Mouse (Mus musculus) C2C12 (cell line): ENCODE data around the gene Gstk1. TPM values are rescaled to one million over a fixed set of nuclear protein-coding genes. Genes with fewer than 3 reads are reported as not detected.

Experiments
- H3K27me3 ChIP-seq: one replicate; pipeline ENCODE4 v1.6.1; 2011; ENCODE audit not compliant: control insufficient read depth, insufficient read depth, insufficient read length
- H3K36me3 ChIP-seq: one replicate; pipeline ENCODE4 v1.6.1; 2011; ENCODE audit not compliant: control insufficient read depth, insufficient read depth
- H3K4me3 ChIP-seq: one replicate; pipeline ENCODE4 v1.5.1; 2011; ENCODE audit warnings: mild to moderate bottlenecking, control low read depth; ENCODE audit not compliant: poor library complexity, insufficient read depth, severe bottlenecking
- H3K79me2 ChIP-seq: one replicate; pipeline ENCODE4 v1.6.1; 2011; ENCODE audit not compliant: control insufficient read depth, insufficient read depth
- H3K79me3 ChIP-seq: one replicate; pipeline ENCODE4 v1.6.1; 2011; ENCODE audit warnings: low read depth, control low read depth
- H3ac ChIP-seq: one replicate; pipeline ENCODE3; 2011; ENCODE audit warnings: low read depth; ENCODE audit not compliant: control insufficient read depth, insufficient read length
- CEBPB ChIP-seq: IDR thresholded peaks from one replicate; pipeline ENCODE4 v1.6.1; 2011; ENCODE audit warnings: low read depth, mild to moderate bottlenecking, control low read depth, moderate library complexity
- CTCF ChIP-seq: IDR thresholded peaks from one replicate; pipeline ENCODE4 v1.5.1; 2011; ENCODE audit not compliant: control insufficient read depth, insufficient read depth, insufficient read length
- FOSL1 ChIP-seq: IDR thresholded peaks from one replicate; pipeline ENCODE4 v1.8.0; 2011; ENCODE audit warnings: mild to moderate bottlenecking, low read length; ENCODE audit not compliant: poor library complexity, insufficient read depth, severe bottlenecking
- MAX ChIP-seq: IDR thresholded peaks from one replicate; pipeline ENCODE4 v1.6.1; 2011; ENCODE audit warnings: mild to moderate bottlenecking, control low read depth
- MYOD1 ChIP-seq: IDR thresholded peaks from one replicate; pipeline ENCODE4 v1.6.1; 2011; ENCODE audit warnings: low read depth; ENCODE audit not compliant: control insufficient read depth, insufficient read length
- MYOG ChIP-seq: IDR thresholded peaks from one replicate; pipeline ENCODE4 v1.6.1; 2011; ENCODE audit not compliant: control insufficient read depth, insufficient read length; ENCODE audit errors: extremely low read depth
- USF1 ChIP-seq: IDR thresholded peaks from one replicate; pipeline ENCODE4 v1.6.1; 2011; ENCODE audit warnings: low read depth, mild to moderate bottlenecking, control low read depth, moderate library complexity
- polyA plus RNA-seq: library from polyadenylated mRNA; unstranded; fragments of >200 nt; fragmentation: generic; extraction: Trizol; gene quantifications from one replicate; pipeline ENCODE4 v1.2.1, GENCODE M21; 2012; ENCODE audit warnings: missing spikeins

Gene Gstk1
- polyA plus RNA-seq, 1 experiment = 1.5 TPM

DNA sequence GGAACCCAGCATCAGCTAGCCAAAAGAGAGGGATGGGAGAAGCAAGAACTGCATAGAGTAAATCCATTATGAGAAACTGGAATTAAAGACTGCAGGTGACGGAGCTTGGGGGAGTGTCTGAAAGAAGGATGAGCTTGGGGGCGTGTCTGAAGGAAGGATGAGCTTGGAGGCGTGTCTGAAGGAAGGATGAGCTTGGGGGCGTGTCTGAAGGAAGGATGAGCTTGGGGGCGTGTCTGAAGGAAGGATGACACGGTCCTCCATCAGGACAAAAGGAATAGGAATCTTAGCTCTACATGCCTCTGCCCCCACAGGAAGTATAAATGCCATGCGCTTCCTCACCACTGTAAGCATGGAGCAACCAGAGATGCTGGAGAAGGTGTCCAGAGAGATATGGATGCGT lies 1.4 kb downstream of the Gstk1 start:
- Histone ChIP-seq H3ac (peak overlapping the region; percentile 6), H3K4me3 (no peak overlapping the region), H3K79me3 (no peaks in the 10 kb centered on the region), H3K27me3 (no peaks in the 10 kb centered on the region), H3K79me2 (no peaks in the 10 kb centered on the region), H3K36me3 (no peaks in the 10 kb centered on the region)
- TF ChIP-seq FOSL1 (no peak), CEBPB (no peak), CTCF (no peak), MYOD1 (no peak), USF1 (no peak), MAX (no peak)

- H3K79me2 ChIP-seq = no peaks in the 10 kb centered on the region
- H3K36me3 ChIP-seq = no peaks in the 10 kb centered on the region
- H3K79me3 ChIP-seq = no peaks in the 10 kb centered on the region
- TF ChIP-seq CEBPB (no peak), MAX (no peak), USF1 (no peak), FOSL1 (no peak), MYOG (no peak), CTCF (no peak), MYOD1 (no peak)
- no peak overlapping the region for H3K4me3 ChIP-seq
- H3ac ChIP-seq = no peak overlapping the region
- peaks cover 2% of the 10 kb centered on the region for H3K27me3 ChIP-seq
These were observed 2.2 kb downstream of the Gstk1 start for GRCm38 (mm10) chr6:42247981-42248380.

GRCm38 (mm10) chr6:42251791-42252190 lies 6.1 kb downstream of the Gstk1 start:
- no peaks in the 10 kb centered on the region for H3K79me2 ChIP-seq
- H3ac ChIP-seq = no peak overlapping the region
- no peak for TF ChIP-seq USF1
- no peak for TF ChIP-seq CEBPB
- no peak for TF ChIP-seq MAX
- TF ChIP-seq MYOG = no peak
- no peak for TF ChIP-seq MYOD1
- TF ChIP-seq FOSL1 = no peak
- no peak for TF ChIP-seq CTCF
- H3K36me3 ChIP-seq = no peaks in the 10 kb centered on the region
- H3K27me3 ChIP-seq = peaks cover 3% of the 10 kb centered on the region
- H3K4me3 ChIP-seq = no peak overlapping the region
- H3K79me3 ChIP-seq = no peaks in the 10 kb centered on the region

DNA sequence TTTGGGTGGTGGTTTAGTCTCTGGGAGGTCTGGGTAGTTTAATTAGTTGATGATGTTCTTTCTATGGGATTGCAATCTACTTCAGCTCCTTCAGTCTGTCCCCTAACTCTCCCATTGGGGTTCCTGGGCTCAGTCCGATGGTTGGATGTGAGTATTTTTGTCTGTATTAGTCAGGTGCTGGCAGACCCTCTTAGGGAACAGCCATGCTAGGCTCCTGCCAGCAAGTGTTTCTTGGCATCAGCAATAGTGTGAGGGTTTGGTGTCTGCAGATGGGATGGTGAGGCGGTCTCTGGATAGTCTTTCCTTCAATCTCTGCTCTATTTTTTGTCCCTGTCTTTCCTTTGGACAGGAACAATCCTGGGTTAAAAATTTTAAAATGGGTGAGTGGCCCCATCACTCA lies 7.4 kb downstream of the Gstk1 start:
- Histone ChIP-seq H3K27me3 (peaks cover 3% of the 10 kb centered on the region), H3K4me3 (no peak overlapping the region), H3K36me3 (no peaks in the 10 kb centered on the region), H3K79me2 (no peaks in the 10 kb centered on the region), H3ac (no peak overlapping the region), H3K79me3 (no peaks in the 10 kb centered on the region)
- TF ChIP-seq FOSL1 (no peak), CTCF (no peak), USF1 (no peak), MYOG (no peak), MAX (no peak), CEBPB (no peak), MYOD1 (no peak)

- no peak overlapping the region for H3K4me3 ChIP-seq
- peaks cover 8% of the 10 kb centered on the region for H3K27me3 ChIP-seq
- no peaks in the 10 kb centered on the region for H3K79me3 ChIP-seq
- no peaks in the 10 kb centered on the region for H3K79me2 ChIP-seq
- no peak overlapping the region for H3ac ChIP-seq
- TF ChIP-seq USF1 (no peak), MYOG (no peak), FOSL1 (no peak), CTCF (peak; percentile 66), CEBPB (no peak)
- H3K36me3 ChIP-seq = no peaks in the 10 kb centered on the region
These were observed 11.6 kb downstream of the Gstk1 start for GRCm38 (mm10) chr6:42257303-42257863.

GRCm38 (mm10) chr6:42260430-42260829 lies 14.7 kb downstream of the Gstk1 start:
- H3K36me3 ChIP-seq = no peaks in the 10 kb centered on the region
- no peak overlapping the region for H3K4me3 ChIP-seq
- TF ChIP-seq MYOD1 (no peak), CTCF (no peak), CEBPB (no peak), USF1 (no peak), FOSL1 (no peak), MYOG (no peak), MAX (no peak)
- no peak overlapping the region for H3ac ChIP-seq
- peaks cover 7% of the 10 kb centered on the region for H3K79me2 ChIP-seq
- peaks cover 5% of the 10 kb centered on the region for H3K27me3 ChIP-seq
- H3K79me3 ChIP-seq = peaks cover 4% of the 10 kb centered on the region
